Mouse (Mus musculus) liver, adult 2 months (tissue): ENCODE measurements around the gene Slc2a3.

Source experiments
- CTCF ChIP-seq: fragments of 200-500 bp; IDR thresholded peaks from 2 replicates; pipeline ENCODE4 v1.5.1; 2011; ENCODE audit warnings: low read depth, low read length, control low read depth
- POLR2A ChIP-seq: fragments of 200-500 bp; IDR thresholded peaks from 2 replicates; pipeline ENCODE4 v1.6.1; 2011; ENCODE audit warnings: low read length, control low read depth; ENCODE audit not compliant: insufficient read depth; ENCODE audit errors: extremely low read depth

GRCm38 (mm10) chr6:122810615-122811279 is 9.3 kb upstream of the Slc2a3 start:
- TF ChIP-seq CTCF (no peak), POLR2A (no peak)
